Mouse (Mus musculus) neural tube, embryonic 13.5 days (tissue): ENCODE measurements at regions not wholly inside any gene's neighbourhood (a gene's known extent, or its start where the extent isn't known, plus 50 kb on each side); places are given as distances from the start of the nearest gene placed in this dataset.

Experiments used
- ATAC-seq: fragments of 200-750 bp; cut with Nextera tagmentation; 2 replicates; pipeline ENCODE4 v1.8.0; 2017; ENCODE audit warnings: low read depth, mild to moderate bottlenecking, moderate TSS enrichment, moderate library complexity
- H3K27ac ChIP-seq: fragments of 300-500 bp; sonication (generic); replicated peaks from 2 replicates; pipeline ENCODE4 v1.5.1; 2015; ENCODE audit warnings: moderate library complexity, mild to moderate bottlenecking, inconsistent platforms
- H3K27me3 ChIP-seq: fragments of 300-500 bp; sonication (generic); 2 replicates; pipeline ENCODE4 v1.6.1; 2015; ENCODE audit warnings: mild to moderate bottlenecking, inconsistent platforms
- H3K36me3 ChIP-seq: fragments of 300-500 bp; sonication (generic); 2 replicates; pipeline ENCODE4 v1.6.1; 2015; ENCODE audit warnings: mild to moderate bottlenecking, inconsistent platforms
- H3K4me1 ChIP-seq: fragments of 300-500 bp; sonication (generic); replicated peaks from 2 replicates; pipeline ENCODE4 v1.6.1; 2015; ENCODE audit warnings: inconsistent platforms
- H3K4me2 ChIP-seq: fragments of 300-500 bp; sonication (generic); 2 replicates; pipeline ENCODE4 v1.6.1; 2015; ENCODE audit warnings: inconsistent platforms, mild to moderate bottlenecking, moderate library complexity
- H3K4me3 ChIP-seq: fragments of 300-500 bp; sonication (generic); 2 replicates; pipeline ENCODE4 v1.5.1; 2015; ENCODE audit warnings: mild to moderate bottlenecking, inconsistent platforms
- H3K9ac ChIP-seq: fragments of 300-500 bp; sonication (generic); 2 replicates; pipeline ENCODE4 v1.6.1; 2015; ENCODE audit warnings: moderate library complexity, mild to moderate bottlenecking, inconsistent platforms
- H3K9me3 ChIP-seq: fragments of 300-500 bp; sonication (generic); 2 replicates; pipeline ENCODE4 v1.6.1; 2016; ENCODE audit warnings: inconsistent platforms
- WGBS: fragments of 180-500 bp; shearing (Covaris S2); methylation state at CpG from one replicate; pipeline ENCODE4 v1.1.7; 2015; 5-methylcytosine and 5-hydroxymethylcytosine counted together

DNA sequence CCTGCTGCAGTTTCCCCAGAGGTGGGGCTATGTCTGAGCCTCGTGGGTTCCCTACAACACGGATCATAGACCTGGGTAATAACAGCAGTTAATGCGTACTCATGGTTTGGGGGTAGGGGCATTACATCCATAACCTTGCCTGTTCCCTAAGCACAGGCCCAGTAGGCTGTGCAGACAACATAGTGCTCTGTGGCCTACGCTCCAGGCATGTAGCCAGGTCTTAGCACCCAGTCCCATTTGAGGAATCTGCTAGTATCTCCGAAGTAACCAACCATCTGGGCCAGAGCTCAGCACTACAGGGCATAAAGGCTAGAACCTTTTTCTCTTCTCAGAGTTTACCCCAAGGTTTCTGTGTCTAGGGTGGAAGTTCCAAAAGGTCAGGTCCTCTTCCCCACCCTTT, 111.4 kb upstream of the Gli2 start:
- H3K36me3 ChIP-seq: no peaks in the 10 kb centered on the region
- H3K9ac ChIP-seq: no peak overlapping the region
- H3K4me3 ChIP-seq: no peak overlapping the region
- 86% methylated on average over 5 of the region's 5 CpGs for WGBS
- no peaks in the 10 kb centered on the region for H3K9me3 ChIP-seq
- H3K4me2 ChIP-seq: no peak overlapping the region
- no peak for ATAC-seq
- no peaks in the 10 kb centered on the region for H3K4me1 ChIP-seq
- H3K27me3 ChIP-seq: no peaks in the 10 kb centered on the region
- no peak overlapping the region for H3K27ac ChIP-seq

DNA sequence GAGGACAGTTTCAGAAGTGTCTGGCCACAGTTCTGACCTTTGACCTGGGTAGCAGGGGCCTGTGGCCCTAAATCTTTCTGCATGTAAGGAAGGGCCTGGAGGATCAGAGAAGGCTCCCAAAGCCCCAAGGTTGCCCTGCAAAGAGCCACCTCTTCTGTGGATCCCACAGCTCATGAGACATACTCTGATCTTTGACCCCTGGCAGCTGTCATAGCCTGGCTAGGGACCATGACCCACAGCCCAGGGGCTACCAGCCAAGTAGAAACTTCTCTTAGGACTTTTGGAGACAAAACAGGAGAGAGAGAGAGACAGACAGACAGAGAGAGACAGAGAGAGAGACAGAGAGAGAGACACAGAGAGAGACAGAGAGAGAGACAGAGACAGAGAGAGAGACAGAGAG, 110.4 kb upstream of the Gli2 start:
- Histone ChIP-seq H3K27me3 (no peaks in the 10 kb centered on the region), H3K4me3 (no peak overlapping the region)

DNA sequence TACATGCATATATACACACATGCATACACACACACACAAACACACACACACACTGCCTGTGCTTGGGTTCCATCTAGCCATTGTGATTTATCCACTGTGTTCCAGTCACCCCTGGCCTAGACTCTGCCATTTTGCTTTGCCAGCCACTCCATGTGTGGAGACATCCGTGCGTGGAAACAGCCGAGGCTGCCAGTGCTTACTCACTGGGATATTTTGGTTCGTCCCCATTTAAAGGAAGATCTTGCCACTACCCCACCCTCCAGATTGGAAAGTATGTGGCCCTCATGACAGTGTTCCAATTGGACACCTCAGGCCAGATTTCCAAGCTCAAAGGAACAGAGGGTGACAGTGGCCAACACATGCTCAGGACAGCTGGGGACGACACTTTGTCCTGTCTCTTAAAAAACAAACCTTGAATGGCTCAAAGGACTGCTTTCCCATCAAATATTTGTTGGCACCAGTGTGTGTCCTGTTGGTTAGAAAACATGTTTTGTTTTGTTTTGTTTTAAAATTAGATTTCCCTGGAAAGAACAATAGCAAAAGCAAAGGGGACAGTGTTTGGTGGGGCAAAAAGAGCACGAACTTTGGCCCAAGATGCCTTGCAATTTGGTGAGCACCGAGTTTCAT, 109.8 kb upstream of the Gli2 start:
- Histone ChIP-seq H3K4me1 (no peaks in the 10 kb centered on the region), H3K4me3 (no peak overlapping the region), H3K27me3 (no peaks in the 10 kb centered on the region), H3K27ac (no peak overlapping the region), H3K9ac (no peak overlapping the region), H3K4me2 (no peak overlapping the region), H3K9me3 (no peaks in the 10 kb centered on the region), H3K36me3 (no peaks in the 10 kb centered on the region)
- no peak for ATAC-seq
- 85% methylated on average over 7 of the region's 7 CpGs for WGBS

More for the DNA sequence above, 110.4 kb upstream of the Gli2 start:
- no peak for ATAC-seq
- no peaks in the 10 kb centered on the region for H3K36me3 ChIP-seq
- no peaks in the 10 kb centered on the region for H3K9me3 ChIP-seq
- H3K9ac ChIP-seq: no peak overlapping the region
- H3K27ac ChIP-seq: no peak overlapping the region
- no peak overlapping the region for H3K4me2 ChIP-seq
- no peaks in the 10 kb centered on the region for H3K4me1 ChIP-seq

DNA sequence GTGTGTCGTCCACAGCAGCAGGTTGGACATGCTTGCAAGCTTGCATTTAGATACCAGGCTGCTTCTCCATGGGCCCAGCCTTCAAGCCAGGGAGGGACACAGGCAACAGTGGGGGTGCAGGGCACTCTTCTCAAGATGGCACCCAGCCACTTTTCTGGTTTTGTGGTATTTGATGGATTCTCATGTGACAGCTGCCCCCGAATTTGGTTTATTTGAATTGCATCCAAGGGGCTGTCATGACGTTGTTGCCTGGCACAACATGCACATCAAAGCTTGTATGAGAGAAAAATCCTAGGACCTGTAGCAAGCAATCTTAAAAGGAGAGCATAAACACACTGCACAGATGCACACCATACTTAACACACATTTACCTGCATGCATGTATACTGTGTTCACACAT, 108.3 kb upstream of the Gli2 start:
- Histone ChIP-seq H3K4me2 (no peak overlapping the region), H3K9me3 (no peaks in the 10 kb centered on the region), H3K9ac (no peak overlapping the region), H3K4me1 (no peaks in the 10 kb centered on the region), H3K4me3 (no peak overlapping the region), H3K27me3 (no peaks in the 10 kb centered on the region), H3K36me3 (no peaks in the 10 kb centered on the region), H3K27ac (no peak overlapping the region)
- no peak for ATAC-seq
- WGBS: 73% methylated on average over 3 of the region's 3 CpGs

DNA sequence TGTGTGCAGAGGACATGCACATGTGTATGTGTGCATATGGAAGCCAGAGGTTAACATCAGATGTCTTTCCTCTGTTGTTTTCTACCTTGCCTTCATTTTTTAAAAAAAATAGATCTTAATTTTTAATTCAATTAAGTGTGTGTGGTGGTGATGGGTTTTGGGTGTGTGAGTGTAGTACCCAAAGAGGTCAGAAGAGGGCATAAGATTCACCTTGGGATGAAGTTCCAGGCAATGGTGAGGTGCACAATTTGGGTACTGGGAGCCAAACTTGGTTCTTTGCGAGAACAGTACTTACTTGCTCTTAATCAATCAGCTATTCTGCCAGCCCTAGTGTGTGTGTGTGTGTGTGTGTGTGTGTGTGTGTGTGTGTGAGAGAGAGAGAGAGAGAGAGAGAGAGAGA, 106.9 kb upstream of the Gli2 start:
- H3K9me3 ChIP-seq: no peaks in the 10 kb centered on the region
- H3K9ac ChIP-seq: no peak overlapping the region
- H3K4me1 ChIP-seq: no peaks in the 10 kb centered on the region
- H3K36me3 ChIP-seq: no peaks in the 10 kb centered on the region
- no peak overlapping the region for H3K4me3 ChIP-seq
- no peak overlapping the region for H3K4me2 ChIP-seq
- 86% methylated on average over 1 of the region's 1 CpGs for WGBS
- H3K27ac ChIP-seq: no peak overlapping the region
- ATAC-seq: no peak
- no peaks in the 10 kb centered on the region for H3K27me3 ChIP-seq

DNA sequence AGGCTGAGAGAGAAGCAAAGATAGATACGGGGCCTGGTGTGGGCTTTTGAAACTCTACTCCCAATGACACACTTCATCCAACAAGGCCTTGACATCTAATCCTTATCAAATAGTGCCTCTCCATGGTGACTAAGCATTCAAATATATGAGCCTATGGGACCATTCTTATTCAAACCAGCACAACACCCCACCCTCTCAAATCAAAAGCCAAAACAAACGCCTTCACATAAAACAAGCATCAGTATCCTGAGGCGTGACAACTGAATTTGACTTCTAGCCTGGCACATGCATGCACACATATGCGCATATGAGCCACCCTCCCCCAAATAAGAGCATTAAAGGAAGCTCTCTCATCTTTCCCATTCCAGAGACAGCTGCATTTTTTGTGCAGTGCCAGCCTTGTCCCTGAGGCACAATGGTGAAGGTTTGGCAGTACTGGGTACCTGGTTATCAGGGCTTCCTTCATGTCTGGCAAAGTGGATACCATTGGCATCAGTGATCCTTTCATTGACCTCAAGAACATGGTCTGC, 103.8 kb upstream of the Gli2 start:
- H3K9me3 ChIP-seq: no peaks in the 10 kb centered on the region
- no peaks in the 10 kb centered on the region for H3K27me3 ChIP-seq
- WGBS: 88% methylated on average over 4 of the region's 4 CpGs
- no peak overlapping the region for H3K4me2 ChIP-seq
- no peak overlapping the region for H3K27ac ChIP-seq
- H3K9ac ChIP-seq: no peak overlapping the region
- H3K36me3 ChIP-seq: no peaks in the 10 kb centered on the region
- no peak overlapping the region for H3K4me3 ChIP-seq
- no peaks in the 10 kb centered on the region for H3K4me1 ChIP-seq
- no peak for ATAC-seq

DNA sequence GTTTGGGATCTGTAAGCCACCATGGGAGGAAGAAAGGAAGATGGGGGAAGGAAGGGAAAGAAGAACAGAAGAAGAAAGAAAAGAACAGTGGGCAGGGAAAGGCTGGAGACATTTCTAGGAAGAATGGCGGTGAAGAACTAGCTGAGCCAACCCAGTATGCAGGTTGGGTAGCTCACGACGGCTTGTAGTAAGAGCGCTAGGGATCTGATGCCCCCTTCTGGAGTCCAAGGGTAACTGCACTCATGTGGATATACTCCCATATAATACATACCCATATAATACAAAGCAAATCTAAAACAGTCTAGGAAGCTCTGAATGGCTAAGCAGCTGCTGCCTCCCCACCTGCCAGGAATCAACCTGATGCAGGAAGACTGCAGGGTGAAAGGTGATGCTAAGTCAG, 100.2 kb upstream of the Gli2 start:
- H3K27ac ChIP-seq: no peak overlapping the region
- no peak overlapping the region for H3K4me3 ChIP-seq
- no peak overlapping the region for H3K4me2 ChIP-seq
- WGBS: 97% methylated on average over 4 of the region's 4 CpGs
- H3K9me3 ChIP-seq: no peaks in the 10 kb centered on the region
- H3K36me3 ChIP-seq: no peaks in the 10 kb centered on the region
- no peaks in the 10 kb centered on the region for H3K27me3 ChIP-seq
- ATAC-seq: no peak
- no peaks in the 10 kb centered on the region for H3K4me1 ChIP-seq
- H3K9ac ChIP-seq: no peak overlapping the region

DNA sequence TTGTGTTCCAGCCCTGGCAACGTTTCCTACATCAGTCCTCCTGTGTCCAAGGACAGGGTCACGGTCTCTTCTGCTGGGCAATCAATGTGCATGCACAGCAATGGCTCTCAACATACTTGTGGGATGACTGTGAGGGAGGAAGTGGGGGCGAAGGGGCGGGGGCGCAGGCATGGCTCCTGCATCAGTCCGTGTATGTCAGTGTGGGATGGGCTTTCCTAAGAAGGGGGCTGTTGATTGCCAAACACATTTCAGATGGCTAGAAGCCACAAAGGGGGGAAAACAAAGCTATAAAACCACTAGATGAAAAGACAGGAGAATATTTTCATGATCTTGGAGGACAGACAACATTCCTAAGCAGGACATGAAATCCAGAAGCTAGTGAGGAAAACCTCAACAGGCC, 99.4 kb upstream of the Gli2 start:
- 88% methylated on average over 6 of the region's 6 CpGs for WGBS
- H3K4me3 ChIP-seq: no peak overlapping the region
- H3K4me2 ChIP-seq: no peak overlapping the region
- no peak overlapping the region for H3K9ac ChIP-seq
- no peaks in the 10 kb centered on the region for H3K9me3 ChIP-seq
- no peak for ATAC-seq
- no peak overlapping the region for H3K27ac ChIP-seq
- no peaks in the 10 kb centered on the region for H3K4me1 ChIP-seq
- no peaks in the 10 kb centered on the region for H3K36me3 ChIP-seq
- H3K27me3 ChIP-seq: no peaks in the 10 kb centered on the region

DNA sequence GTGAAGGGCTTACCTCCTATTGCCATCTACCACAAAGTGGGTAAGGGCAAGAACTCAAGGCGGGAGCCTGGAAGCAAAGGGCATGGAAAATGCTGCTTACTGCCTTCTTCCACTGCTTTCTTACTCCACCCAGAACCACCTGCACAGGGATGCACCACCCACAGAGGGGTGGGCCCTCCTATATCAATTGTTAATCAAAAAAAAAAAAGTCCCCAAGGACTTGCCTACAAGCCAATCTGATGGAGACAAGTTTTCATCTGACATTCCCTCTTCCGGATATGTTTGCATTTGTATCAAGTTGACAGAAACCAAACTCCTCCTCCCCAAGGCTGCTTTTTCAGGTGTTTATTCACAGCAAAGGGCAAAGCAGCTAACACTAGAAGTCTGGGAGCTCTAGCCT, 94.1 kb upstream of the Gli2 start:
- no peak overlapping the region for H3K4me3 ChIP-seq
- WGBS: 88% methylated on average over 2 of the region's 2 CpGs
- H3K27ac ChIP-seq: no peak overlapping the region
- H3K27me3 ChIP-seq: no peaks in the 10 kb centered on the region
- H3K9me3 ChIP-seq: no peaks in the 10 kb centered on the region
- H3K4me2 ChIP-seq: no peak overlapping the region
- no peak for ATAC-seq
- H3K36me3 ChIP-seq: no peaks in the 10 kb centered on the region
- H3K9ac ChIP-seq: no peak overlapping the region
- peaks cover 8% of the 10 kb centered on the region; the same call in 1 of the 2 replicates for H3K4me1 ChIP-seq

DNA sequence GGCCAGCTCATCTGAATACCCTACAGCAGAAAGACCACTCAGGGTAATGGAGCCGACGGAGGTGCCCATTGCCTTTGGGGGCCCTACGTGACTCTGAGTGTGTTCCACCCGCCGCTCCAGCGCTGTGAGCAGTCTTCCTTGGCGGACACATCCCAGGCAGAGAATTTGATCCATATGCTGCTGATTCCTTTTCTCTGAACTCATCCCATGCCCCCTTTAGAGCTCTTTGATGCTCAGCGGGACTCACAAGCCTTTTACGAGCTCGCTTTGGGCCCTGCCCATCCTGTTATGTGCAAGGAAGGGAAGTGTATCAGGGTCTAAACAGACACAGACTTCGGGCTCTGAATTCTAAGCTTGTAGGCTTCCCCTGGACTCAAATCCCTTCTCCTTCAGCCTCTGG, 90.4 kb upstream of the Gli2 start:
- Histone ChIP-seq H3K9me3 (no peaks in the 10 kb centered on the region), H3K27me3 (no peaks in the 10 kb centered on the region), H3K4me3 (no peak overlapping the region), H3K9ac (no peak overlapping the region), H3K36me3 (no peaks in the 10 kb centered on the region), H3K27ac (peak overlapping the region; percentile 49; the same call in 1 of the 2 replicates), H3K4me1 (peaks cover 8% of the 10 kb centered on the region; the same call in 1 of the 2 replicates), H3K4me2 (no peak overlapping the region)
- ATAC-seq: no peak
- WGBS: 51% methylated on average over 11 of the region's 11 CpGs

DNA sequence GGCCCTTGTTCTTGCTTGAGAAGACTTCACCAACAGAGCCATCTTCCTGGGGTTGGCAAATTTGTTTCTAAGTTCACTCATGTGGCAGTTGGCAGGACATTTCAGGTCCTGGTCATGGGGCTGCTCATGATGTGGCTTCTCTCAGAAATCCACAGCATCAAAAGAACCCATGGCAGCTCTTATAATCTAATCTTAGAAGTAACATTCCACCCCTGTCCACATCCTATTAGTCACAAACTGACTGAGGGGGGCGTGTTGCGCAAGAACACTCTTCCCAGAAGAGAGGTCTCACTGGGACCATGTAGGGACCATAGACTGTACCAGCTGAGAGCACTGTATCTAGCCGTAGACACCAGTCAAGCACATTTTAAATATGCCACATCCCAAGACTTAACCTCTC, 75.6 kb upstream of the Gli2 start:
- H3K4me2 ChIP-seq: no peak overlapping the region
- H3K9me3 ChIP-seq: no peaks in the 10 kb centered on the region
- H3K4me3 ChIP-seq: no peak overlapping the region
- no peaks in the 10 kb centered on the region for H3K4me1 ChIP-seq
- no peak for ATAC-seq
- H3K27me3 ChIP-seq: no peaks in the 10 kb centered on the region
- WGBS: 95% methylated on average over 3 of the region's 3 CpGs
- no peak overlapping the region for H3K27ac ChIP-seq
- no peaks in the 10 kb centered on the region for H3K36me3 ChIP-seq
- H3K9ac ChIP-seq: no peak overlapping the region

DNA sequence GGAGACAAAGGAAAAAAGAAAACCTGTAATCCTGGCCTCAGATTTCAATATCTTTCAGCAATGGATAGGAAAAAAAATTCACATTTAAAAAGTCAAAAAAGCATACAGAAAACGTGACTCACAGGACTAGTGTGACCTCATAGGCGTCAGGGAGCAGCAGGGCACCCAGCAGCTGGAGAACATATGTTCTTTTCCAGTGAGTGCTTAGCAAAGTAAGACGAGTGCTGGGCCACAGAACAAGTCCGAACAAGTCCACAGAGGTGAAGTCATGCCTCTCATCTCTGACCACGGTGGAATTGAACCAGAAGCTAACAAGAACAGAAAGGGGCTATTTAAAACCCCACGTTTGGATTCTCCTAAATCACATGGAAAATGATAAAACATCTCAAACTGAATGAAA, 72.1 kb upstream of the Gli2 start:
- Histone ChIP-seq H3K36me3 (no peaks in the 10 kb centered on the region), H3K27ac (no peak overlapping the region), H3K9me3 (no peaks in the 10 kb centered on the region), H3K27me3 (no peaks in the 10 kb centered on the region), H3K4me3 (no peak overlapping the region), H3K4me1 (no peaks in the 10 kb centered on the region), H3K9ac (no peak overlapping the region), H3K4me2 (no peak overlapping the region)
- no peak for ATAC-seq
- WGBS: 67% methylated on average over 6 of the region's 6 CpGs

DNA sequence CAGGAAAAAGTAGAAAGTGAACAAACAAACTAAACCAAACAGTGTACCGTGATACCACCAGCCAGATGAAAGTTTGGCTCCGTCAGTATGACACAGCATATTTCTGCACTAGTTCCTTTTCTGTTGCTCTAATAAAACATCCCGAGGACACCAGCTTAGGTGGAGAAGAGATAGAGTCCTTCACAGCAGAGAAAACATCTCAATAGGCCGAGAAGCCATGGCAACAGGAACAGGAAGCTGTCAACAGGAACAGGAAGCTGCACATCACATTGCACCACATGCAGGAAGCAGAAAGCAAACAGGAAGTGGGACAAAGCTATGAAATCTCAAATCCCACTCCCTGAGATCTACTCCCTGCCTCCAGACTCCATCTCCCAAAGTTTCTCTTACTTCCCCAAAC, 71.4 kb upstream of the Gli2 start:
- no peak overlapping the region for H3K27ac ChIP-seq
- no peak for ATAC-seq
- no peaks in the 10 kb centered on the region for H3K27me3 ChIP-seq
- no peak overlapping the region for H3K4me3 ChIP-seq
- H3K9me3 ChIP-seq: no peaks in the 10 kb centered on the region
- H3K9ac ChIP-seq: no peak overlapping the region
- 87% methylated on average over 4 of the region's 4 CpGs for WGBS
- H3K4me2 ChIP-seq: no peak overlapping the region
- H3K36me3 ChIP-seq: no peaks in the 10 kb centered on the region
- no peaks in the 10 kb centered on the region for H3K4me1 ChIP-seq
